Mouse (Mus musculus): ENCODE measurements around the gene Slf2.

DNA sequence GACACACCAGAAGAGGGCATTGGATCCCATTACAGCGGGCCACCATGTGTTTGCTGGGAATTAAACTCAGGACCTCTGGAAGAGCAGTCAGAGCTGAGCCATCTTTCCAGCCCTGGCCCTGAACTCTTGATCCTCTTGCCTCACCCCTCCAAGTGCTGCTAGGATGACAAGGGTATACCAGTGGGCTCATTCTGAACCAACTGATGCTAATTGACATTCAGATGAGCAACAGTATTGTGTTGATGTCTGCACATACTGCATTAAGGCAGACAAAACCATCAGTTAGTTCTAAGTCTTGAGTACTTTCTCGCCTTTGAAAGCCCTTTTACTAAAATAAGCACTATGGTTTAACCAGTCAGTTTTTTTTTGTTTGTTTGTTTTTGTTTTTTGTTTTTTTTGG, 28.7 kb downstream of the Slf2 start:
- TF ChIP-seq E2F4 (IDR thresholded peaks at IDR 0.05; ENCODE audit: insufficient read depth) (no peak), MAX (IDR thresholded peaks at IDR 0.05; ENCODE audit: low read depth) (no peak), MYOG (IDR thresholded peaks at IDR 0.05; ENCODE audit: control insufficient read depth in 1 of 3, insufficient read depth in 1 of 3, insufficient read length in 2 of 3, low read depth in 2 of 3) (no peak), POLR2A (IDR thresholded peaks at IDR 0.05; ENCODE audit: insufficient read length, low read depth) (no peak), USF1 (IDR thresholded peaks at IDR 0.05; ENCODE audit: low read depth) (no peak)
